Mouse (Mus musculus) heart, embryonic 12.5 days (tissue): ENCODE results near the gene Tdgf1. TPM values are rescaled to one million over a fixed set of nuclear protein-coding genes. Genes with fewer than 3 reads are reported as not detected.

ENCODE experiments used
- ATAC-seq: fragments of 200-750 bp; cut with Nextera tagmentation; 2 replicates; pipeline ENCODE4 v1.8.0; 2017; ENCODE audit warnings: moderate TSS enrichment, moderate library complexity; ENCODE audit not compliant: insufficient number of reproducible peaks, low FRiP score
- H3K27ac ChIP-seq: fragments of 300-500 bp; sonication (generic); 2 replicates; pipeline ENCODE4 v1.5.1; 2016; ENCODE audit warnings: mild to moderate bottlenecking, moderate library complexity; ENCODE audit not compliant: poor library complexity, severe bottlenecking
- H3K27me3 ChIP-seq: fragments of 300-500 bp; sonication (generic); replicated peaks from 2 replicates; pipeline ENCODE4 v1.6.1; 2016; ENCODE audit warnings: mild to moderate bottlenecking, moderate library complexity
- H3K36me3 ChIP-seq: fragments of 300-500 bp; sonication (generic); 2 replicates; pipeline ENCODE4 v1.6.1; 2016; ENCODE audit warnings: mild to moderate bottlenecking, moderate library complexity
- H3K4me1 ChIP-seq: fragments of 300-500 bp; sonication (generic); replicated peaks from 2 replicates; pipeline ENCODE4 v1.6.1; 2016; ENCODE audit warnings: mild to moderate bottlenecking
- H3K4me2 ChIP-seq: fragments of 300-500 bp; sonication (generic); 2 replicates; pipeline ENCODE4 v1.6.1; 2016; ENCODE audit warnings: mild to moderate bottlenecking, moderate library complexity
- H3K4me3 ChIP-seq: fragments of 300-500 bp; sonication (generic); 2 replicates; pipeline ENCODE4 v1.5.1; 2016; ENCODE audit warnings: mild to moderate bottlenecking
- H3K9ac ChIP-seq: fragments of 300-500 bp; sonication (generic); 2 replicates; pipeline ENCODE4 v1.6.1; 2016; ENCODE audit warnings: mild to moderate bottlenecking, moderate library complexity
- H3K9me3 ChIP-seq: fragments of 300-500 bp; sonication (generic); replicated peaks from 2 replicates; pipeline ENCODE4 v1.6.1; 2016; ENCODE audit warnings: mild to moderate bottlenecking, moderate library complexity
- WGBS: fragments of 180-500 bp; shearing (Covaris S2); methylation state at CpG from one replicate; pipeline ENCODE4 v1.1.7; 2016; 5-methylcytosine and 5-hydroxymethylcytosine counted together
- microRNA-seq: library from miRNA; unstranded; fragments of <30 nt; microRNA quantifications from one replicate; pipeline ENCODE4, GENCODE M21; 2017
- polyA plus RNA-seq: library from polyadenylated mRNA; unstranded; fragments of >200 nt; fragmentation: Nextera tagmentation; extraction: Ambion mirVana; gene quantifications from 2 replicates; pipeline ENCODE4 v1.2.1, GENCODE M21; 2016

The Tdgf1 gene
- polyA plus RNA-seq, 1 experiment from 2014 or later, result not detected

GRCm38 (mm10) chr9:110892552-110892951, 53.4 kb downstream of the Tdgf1 start:
- Histone ChIP-seq H3K27me3 (peaks cover 39% of the 10 kb centered on the region), H3K4me3 (no peak overlapping the region), H3K27ac (no peak overlapping the region), H3K4me1 (peaks cover 20% of the 10 kb centered on the region), H3K36me3 (no peaks in the 10 kb centered on the region), H3K9me3 (no peaks in the 10 kb centered on the region), H3K9ac (no peak overlapping the region), H3K4me2 (no peak overlapping the region)
- no peak for ATAC-seq
- 78% methylated on average over 3 of the region's 3 CpGs for WGBS

DNA sequence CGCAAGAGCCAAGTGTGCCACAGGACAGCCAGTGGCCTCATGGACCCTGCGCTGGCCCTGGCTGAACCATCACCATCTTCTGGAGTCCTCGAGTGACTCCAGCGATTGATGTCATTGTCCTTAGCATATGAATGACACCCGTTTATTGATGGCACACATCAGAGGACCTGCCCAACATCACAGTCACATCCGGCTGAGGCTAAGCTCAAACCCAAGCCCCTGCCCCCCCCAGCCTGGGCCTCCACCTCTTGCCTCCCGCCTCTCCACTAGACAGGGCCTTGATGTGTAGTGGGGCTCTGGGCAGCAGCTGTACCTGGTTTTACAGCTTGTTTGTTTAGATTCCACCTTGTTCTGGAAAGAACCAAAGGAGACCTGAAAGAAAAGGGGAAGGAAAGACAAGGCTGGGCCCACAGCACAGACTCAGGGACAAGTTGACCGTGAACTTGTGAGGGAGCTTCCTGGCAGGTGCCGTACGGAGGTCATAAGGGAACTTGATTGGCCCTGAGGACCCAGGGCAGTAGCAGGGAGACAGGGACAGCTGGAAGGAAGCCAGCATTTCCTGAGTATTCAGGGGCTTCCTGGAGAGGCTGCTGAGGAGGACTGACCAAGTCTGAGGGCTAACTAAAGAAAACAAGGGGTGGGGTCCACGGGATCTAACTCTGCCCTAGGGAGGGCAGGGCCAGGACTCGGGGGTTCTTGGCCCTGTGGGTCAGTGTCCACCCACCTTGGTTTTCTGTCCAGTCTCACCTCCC, 54.7 kb downstream of the Tdgf1 start:
- peaks cover 17% of the 10 kb centered on the region for H3K4me1 ChIP-seq

GRCm38 (mm10) chr9:110890026-110890783, 55.8 kb downstream of the Tdgf1 start:
- Histone ChIP-seq H3K4me3 (no peak overlapping the region), H3K27me3 (peaks cover 43% of the 10 kb centered on the region), H3K27ac (no peak overlapping the region), H3K9me3 (no peaks in the 10 kb centered on the region), H3K36me3 (no peaks in the 10 kb centered on the region), H3K4me2 (no peak overlapping the region), H3K4me1 (peaks cover 16% of the 10 kb centered on the region), H3K9ac (no peak overlapping the region)
- 14% methylated on average over 21 of the region's 21 CpGs for WGBS
- no peak for ATAC-seq

More for the DNA sequence above, 54.7 kb downstream of the Tdgf1 start:
- H3K36me3 ChIP-seq, result no peaks in the 10 kb centered on the region
- H3K4me3 ChIP-seq, result no peak overlapping the region
- H3K27me3 ChIP-seq, result peaks cover 45% of the 10 kb centered on the region
- ATAC-seq, result no peak
- 64% methylated on average over 12 of the region's 12 CpGs for WGBS
- no peak overlapping the region for H3K4me2 ChIP-seq
- H3K9me3 ChIP-seq, result no peaks in the 10 kb centered on the region
- no peak overlapping the region for H3K9ac ChIP-seq
- no peak overlapping the region for H3K27ac ChIP-seq

Small RNA genes within 50 kb of the gene (microRNA-seq; reads per million reads assigned to microRNA genes)
- gene Gm24269, result not detected

Other genes starting within 250 kb of the Tdgf1 start
- 3,437 and 3,612 TPM in 2 replicates for gene Myl3, start 204.3 kb downstream of the Tdgf1 start, polyA plus RNA-seq
- gene Pth1r, start 199.0 kb downstream of the Tdgf1 start, polyA plus RNA-seq, result 45.8 and 46.1 TPM in 2 replicates
- gene Prss42, start 148.0 kb downstream of the Tdgf1 start, polyA plus RNA-seq, result 0.14 TPM in 1 of 2 replicates, not detected in the other
- gene Prss44, start 132.2 kb downstream of the Tdgf1 start, polyA plus RNA-seq, result not detected in 2 replicates
- not detected in 2 replicates for gene Prss43, start 119.5 kb downstream of the Tdgf1 start, polyA plus RNA-seq
- not detected in 2 replicates for gene Prss45, start 111.6 kb downstream of the Tdgf1 start, polyA plus RNA-seq
- gene Prss46, start 101.7 kb downstream of the Tdgf1 start, polyA plus RNA-seq, result not detected in 2 replicates
- 0.97 TPM in 1 of 2 replicates, not detected in the other for gene Prss50, start 88.2 kb downstream of the Tdgf1 start, polyA plus RNA-seq
- 1.3 and 1.4 TPM in 2 replicates for gene Als2cl, start 66.3 kb downstream of the Tdgf1 start, polyA plus RNA-seq
- 0.06 and 0.65 TPM in 2 replicates for gene Tmie, start 66.0 kb downstream of the Tdgf1 start, polyA plus RNA-seq
- gene Fam240a, start 29.3 kb downstream of the Tdgf1 start, polyA plus RNA-seq, result not detected in 2 replicates
- gene Lrrc2, start 5.4 kb upstream of the Tdgf1 start, polyA plus RNA-seq, result 1.3 and 1.5 TPM in 2 replicates
- 0.09 TPM in 1 of 2 replicates, not detected in the other for gene Rtp3, start 44.4 kb upstream of the Tdgf1 start, polyA plus RNA-seq
- 0.72 and 1.3 TPM in 2 replicates for gene Ltf, start 73.1 kb upstream of the Tdgf1 start, polyA plus RNA-seq
- 3.9 and 4.4 TPM in 2 replicates for gene Ccrl2, start 111.4 kb upstream of the Tdgf1 start, polyA plus RNA-seq
- gene Lrrfip2, start 171.4 kb upstream of the Tdgf1 start, polyA plus RNA-seq, result 65.8 and 70.4 TPM in 2 replicates